20 mouse cellular contexts compared by ENCODE assay signal in the genomic region with DNA sequence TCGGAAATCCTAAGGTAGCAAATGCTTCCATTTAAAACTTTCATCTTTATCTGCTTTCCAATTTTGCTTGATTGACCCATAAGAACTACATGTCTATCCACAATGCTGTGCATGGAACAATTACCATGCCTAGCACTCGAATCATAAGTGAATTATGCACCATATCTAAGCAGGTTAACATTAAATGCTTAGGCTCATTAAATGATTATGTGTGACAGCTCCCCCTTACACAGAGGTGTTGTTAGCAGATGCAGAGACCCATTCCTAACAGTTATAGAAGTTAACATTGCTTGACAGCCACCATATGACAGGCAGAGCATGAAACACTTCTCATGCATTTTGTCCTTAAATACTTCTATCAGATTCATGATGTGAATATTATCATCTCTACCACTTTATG.
"Had no signal": no experiment of that assay in that cellular context is flagged by ENCODE, and none has a peak within 500 bp of the region (broad histone marks: within the 10 kb centered on the region; RNA-seq: fewer than 3 reads in every experiment).

No protein-coding gene starts in this region.

- H3K27ac ChIP-seq: kidney, postnatal 0 days; layer of hippocampus, adult 2 months; limb, embryonic 10.5 days; limb, embryonic 13.5 days; liver, embryonic 13.5 days; neural tube, embryonic 12.5 days; neural tube, embryonic 15.5 days; stomach, embryonic 15.5 days had no signal

- H3K27me3 ChIP-seq: limb, embryonic 13.5 days; liver, embryonic 13.5 days; neural tube, embryonic 12.5 days; neural tube, embryonic 15.5 days; stomach, embryonic 15.5 days had no signal

- H3K9me3 ChIP-seq: limb, embryonic 10.5 days; limb, embryonic 13.5 days; liver, embryonic 13.5 days; neural tube, embryonic 12.5 days; neural tube, embryonic 15.5 days; stomach, embryonic 15.5 days had no signal

- H3K9ac ChIP-seq: limb, embryonic 13.5 days; liver, embryonic 13.5 days; neural tube, embryonic 12.5 days; neural tube, embryonic 15.5 days; stomach, embryonic 15.5 days had no signal

- DNase-seq: kidney, adult 2 months; kidney, postnatal 25 days; layer of hippocampus, adult 9-11 months; liver; liver, embryonic 13.5 days; lung, adult 2 months; lung, postnatal 14 days; lung, postnatal 4 days; right cerebral cortex, adult 18-20 months; right cerebral cortex, postnatal 14 days; spleen, adult 18-20 months; thymus, postnatal 25 days had no signal

- H3K4me2 ChIP-seq: limb, embryonic 13.5 days; liver, embryonic 13.5 days; neural tube, embryonic 12.5 days; neural tube, embryonic 15.5 days; stomach, embryonic 15.5 days had no signal

- H3K36me3 ChIP-seq: limb, embryonic 10.5 days; limb, embryonic 13.5 days; liver, embryonic 13.5 days; neural tube, embryonic 12.5 days; neural tube, embryonic 15.5 days; stomach, embryonic 15.5 days had no signal

- H3K4me3 ChIP-seq: layer of hippocampus, adult 2 months; limb, embryonic 10.5 days; limb, embryonic 13.5 days; liver, embryonic 13.5 days; neural tube, embryonic 12.5 days; neural tube, embryonic 15.5 days; stomach, embryonic 15.5 days had no signal

- ATAC-seq: intestine, postnatal 0 days had no signal

- H3K4me1 ChIP-seq: limb, embryonic 10.5 days; limb, embryonic 13.5 days; liver, embryonic 13.5 days; neural tube, embryonic 12.5 days; neural tube, embryonic 15.5 days; stomach, embryonic 15.5 days had no signal
